Mouse (Mus musculus) megakaryocyte, embryonic 14.5 days (primary cell): ENCODE measurements around the gene Mep1a.

Experiments used
- FLI1 ChIP-seq: IDR thresholded peaks from 2 replicates; pipeline ENCODE4 v1.6.1; 2012; ENCODE audit warnings: low read length, inconsistent platforms, mixed read lengths
- GATA1 ChIP-seq: IDR thresholded peaks from 3 replicates; pipeline ENCODE4 v1.6.1; 2012; ENCODE audit warnings: mixed read lengths, low read length, inconsistent platforms, borderline replicate concordance

DNA sequence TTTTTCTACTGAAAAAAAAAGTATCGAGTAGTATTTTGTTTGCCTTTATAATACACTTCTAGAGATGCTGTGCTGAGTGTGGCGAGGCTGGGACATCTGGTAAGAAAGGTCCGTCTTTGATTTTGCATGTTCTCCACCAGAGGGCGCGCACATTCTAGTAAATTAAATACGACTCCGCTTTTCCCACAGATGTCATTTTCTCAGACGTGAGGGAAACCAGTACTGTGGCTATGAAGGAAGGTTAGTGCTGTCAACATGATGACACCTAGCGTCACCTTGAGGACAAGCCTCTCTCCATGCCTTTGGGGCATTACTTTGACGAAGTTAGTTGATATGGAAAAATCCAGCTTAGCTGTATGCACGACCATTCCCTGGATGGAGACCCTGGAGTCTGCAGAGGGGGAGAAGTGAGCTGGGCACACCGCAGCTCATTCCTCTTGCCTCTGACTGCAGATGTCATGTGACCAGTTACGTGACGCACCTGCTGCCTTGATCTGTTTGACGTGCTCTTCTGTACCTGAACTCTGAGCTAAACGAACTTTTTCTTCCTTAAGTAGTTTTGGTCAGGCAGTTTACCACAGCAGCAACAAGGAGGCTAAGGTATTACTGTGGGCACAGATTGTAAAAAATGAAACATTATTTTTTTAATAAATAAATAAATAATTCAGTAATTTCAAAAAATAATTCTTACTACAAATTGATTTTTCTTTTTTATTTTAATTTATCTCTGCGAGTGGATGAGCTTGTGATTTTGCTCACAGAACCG is 16.2 kb upstream of the Mep1a start:
- TF ChIP-seq GATA1 (no peak), FLI1 (no peak)
